23 mouse cellular contexts compared by ENCODE assay signal in genomic region chr1:26511368-26511767, GRCm38 (mm10).
"Had no signal": no experiment of that assay in that cellular context is flagged by ENCODE, and none has a peak within 500 bp of the region (broad histone marks: within the 10 kb centered on the region; RNA-seq: fewer than 3 reads in every experiment).

No protein-coding gene starts in this region.

- H3K27me3 ChIP-seq: kidney, embryonic 15.5 days; limb, embryonic 13.5 days; liver, embryonic 12.5 days; liver, embryonic 15.5 days; lung, embryonic 15.5 days; megakaryocyte, embryonic 14.5 days; neural tube, embryonic 12.5 days; neural tube, embryonic 15.5 days; stomach, embryonic 15.5 days had no signal

- DNase-seq: kidney, adult 11 months; kidney, adult 8-10 months; kidney, postnatal 10 days; kidney, postnatal 36 days; liver; lung, adult 18-20 months; lung, postnatal 10 days; lung, postnatal 36 days; retina, postnatal 1 day; right cerebral cortex, postnatal 25 days; spleen, adult 18-20 months; thymus, postnatal 25 days had no signal

- H3K4me3 ChIP-seq: kidney, embryonic 15.5 days; limb, embryonic 10.5 days; limb, embryonic 13.5 days; liver, embryonic 12.5 days; liver, embryonic 15.5 days; lung, embryonic 15.5 days; megakaryocyte, embryonic 14.5 days; midbrain, embryonic 12.5 days; neural tube, embryonic 12.5 days; neural tube, embryonic 15.5 days; stomach, embryonic 15.5 days had no signal

- H3K27ac ChIP-seq: kidney, embryonic 15.5 days; limb, embryonic 10.5 days; limb, embryonic 13.5 days; liver, embryonic 12.5 days; liver, embryonic 15.5 days; lung, embryonic 15.5 days; midbrain, embryonic 12.5 days; neural tube, embryonic 12.5 days; neural tube, embryonic 15.5 days; stomach, embryonic 15.5 days had no signal

- H3K4me2 ChIP-seq: kidney, embryonic 15.5 days; limb, embryonic 13.5 days; liver, embryonic 12.5 days; liver, embryonic 15.5 days; lung, embryonic 15.5 days; midbrain, embryonic 12.5 days; neural tube, embryonic 12.5 days; neural tube, embryonic 15.5 days; stomach, embryonic 15.5 days had no signal

- H3K36me3 ChIP-seq: kidney, embryonic 15.5 days; limb, embryonic 10.5 days; limb, embryonic 13.5 days; liver, embryonic 12.5 days; liver, embryonic 15.5 days; lung, embryonic 15.5 days; midbrain, embryonic 12.5 days; neural tube, embryonic 12.5 days; neural tube, embryonic 15.5 days; stomach, embryonic 15.5 days had no signal

- ATAC-seq: liver, embryonic 12.5 days had no signal

- H3K9ac ChIP-seq: kidney, embryonic 15.5 days; limb, embryonic 13.5 days; liver, embryonic 12.5 days; liver, embryonic 15.5 days; lung, embryonic 15.5 days; midbrain, embryonic 12.5 days; neural tube, embryonic 12.5 days; neural tube, embryonic 15.5 days; stomach, embryonic 15.5 days had no signal

- H3K9me3 ChIP-seq: kidney, embryonic 15.5 days; limb, embryonic 10.5 days; limb, embryonic 13.5 days; liver, embryonic 12.5 days; liver, embryonic 15.5 days; lung, embryonic 15.5 days; megakaryocyte, embryonic 14.5 days; midbrain, embryonic 12.5 days; neural tube, embryonic 12.5 days; neural tube, embryonic 15.5 days; stomach, embryonic 15.5 days had no signal

- H3K4me1 ChIP-seq: kidney, embryonic 15.5 days; limb, embryonic 10.5 days; limb, embryonic 13.5 days; liver, embryonic 12.5 days; liver, embryonic 15.5 days; lung, embryonic 15.5 days; megakaryocyte, embryonic 14.5 days; midbrain, embryonic 12.5 days; neural tube, embryonic 12.5 days; neural tube, embryonic 15.5 days; stomach, embryonic 15.5 days had no signal
